Mouse (Mus musculus) MEL (cell line): ENCODE measurements around the gene Rdh5.

Experiments
- CHD2 ChIP-seq: IDR thresholded peaks from 2 replicates; pipeline ENCODE4 v1.6.1; 2011; ENCODE audit warnings: low read length, improper control_type of control experiment
- CTCF ChIP-seq, 3 experiments: IDR thresholded peaks in 2 of 3; conservative IDR thresholded peaks in 1 of 3; 2 replicates each; pipeline ENCODE4 v1.5.1; 2011 to 2012; ENCODE audit warnings: low read length in 3 of 3, low read depth in 2 of 3, mild to moderate bottlenecking in 2 of 3, improper control_type of control experiment in 1 of 3, inconsistent platforms in 1 of 3, mixed read lengths in 1 of 3, moderate library complexity in 1 of 3; ENCODE audit not compliant: control insufficient read depth in 1 of 3, insufficient read depth in 1 of 3, poor library complexity in 1 of 3, severe bottlenecking in 1 of 3
- E2F4 ChIP-seq: IDR thresholded peaks from 2 replicates; pipeline ENCODE4 v1.6.1; 2011; ENCODE audit warnings: low read depth, low read length, improper control_type of control experiment, borderline replicate concordance
- EP300 ChIP-seq, 2 experiments: IDR thresholded peaks; 2 replicates each; pipeline ENCODE4 v1.6.1; 2011; ENCODE audit warnings: improper control_type of control experiment in 2 of 2, low read length in 2 of 2, low read depth in 1 of 2, mild to moderate bottlenecking in 1 of 2
- KAT2A ChIP-seq: conservative IDR thresholded peaks from 2 replicates; pipeline ENCODE4 v1.6.1; 2012; ENCODE audit warnings: low read depth, low read length, improper control_type of control experiment, inconsistent platforms
- MAFK ChIP-seq: IDR thresholded peaks from 2 replicates; pipeline ENCODE4 v1.6.1; 2011; ENCODE audit warnings: low read depth, mild to moderate bottlenecking, low read length, improper control_type of control experiment, borderline replicate concordance
- POLR2A ChIP-seq, 2 experiments: IDR thresholded peaks; 2 replicates each; pipeline ENCODE4 v1.6.1; 2011 to 2012; ENCODE audit warnings: low read length in 2 of 2, mild to moderate bottlenecking in 2 of 2, control low read depth in 1 of 2, improper control_type of control experiment in 1 of 2, low read depth in 1 of 2, moderate library complexity in 1 of 2; ENCODE audit not compliant: control insufficient read depth in 1 of 2, insufficient read depth in 1 of 2, poor library complexity in 1 of 2
- TCF12 ChIP-seq: IDR thresholded peaks from 2 replicates; pipeline ENCODE4 v1.6.1; 2014; ENCODE audit warnings: low read depth, mild to moderate bottlenecking, inconsistent platforms, low read length, improper control_type of control experiment, moderate library complexity
- ZC3H11A ChIP-seq: IDR thresholded peaks from 2 replicates; pipeline ENCODE4 v1.6.1; 2012; ENCODE audit warnings: low read depth, mild to moderate bottlenecking, inconsistent platforms, low read length, improper control_type of control experiment
- ZNF384 ChIP-seq: IDR thresholded peaks from 2 replicates; pipeline ENCODE4 v1.6.1; 2012; ENCODE audit warnings: low read depth, mild to moderate bottlenecking, inconsistent platforms, low read length, improper control_type of control experiment

GRCm38 (mm10) chr10:128878291-128878690, 44.4 kb downstream of the Rdh5 start:
- no peak for TF ChIP-seq ZNF384
- no peak for TF ChIP-seq CTCF (IDR thresholded peaks at IDR 0.05 in 2 of 3, conservative IDR thresholded peaks at IDR 0.05 in 1 of 3; ENCODE audit: control insufficient read depth in 1 of 3, insufficient read depth in 1 of 3, low read depth in 2 of 3, low read length in 3 of 3, poor library complexity in 1 of 3, severe bottlenecking in 1 of 3)
- TF ChIP-seq EP300 (IDR thresholded peaks at IDR 0.05; ENCODE audit: low read depth in 1 of 2, low read length in 2 of 2), result no peak
- no peak for TF ChIP-seq POLR2A (IDR thresholded peaks at IDR 0.05; ENCODE audit: control insufficient read depth in 1 of 2, insufficient read depth in 1 of 2, low read depth in 1 of 2, low read length in 2 of 2, poor library complexity in 1 of 2)
- no peak for TF ChIP-seq MAFK
- no peak for TF ChIP-seq E2F4
- TF ChIP-seq ZC3H11A, result no peak
- no peak for TF ChIP-seq CHD2
- TF ChIP-seq TCF12, result no peak
- TF ChIP-seq KAT2A, result no peak
